Mouse (Mus musculus) heart, adult 2 months (tissue): ENCODE data around the gene Fahd1. TPM values are rescaled to one million over a fixed set of nuclear protein-coding genes. Genes with fewer than 3 reads are reported as not detected.

ENCODE experiments used
- DNase-seq, 2 experiments: peaks; one replicate each; pipeline ENCODE4 v3.0.0; 2021
- H3K27ac ChIP-seq: fragments of 200-600 bp; 2 replicates; pipeline ENCODE4 v1.8.1; 2022
- H3K27me3 ChIP-seq: fragments of 200-500 bp; 2 replicates; pipeline ENCODE4 v1.6.1; 2012; ENCODE audit warnings: mild to moderate bottlenecking, low read length, inconsistent platforms, mixed read lengths; ENCODE audit not compliant: control insufficient read depth, insufficient read depth
- H3K36me3 ChIP-seq: fragments of 200-500 bp; 2 replicates; pipeline ENCODE4 v1.6.1; 2012; ENCODE audit warnings: low read length, inconsistent platforms; ENCODE audit not compliant: control insufficient read depth, insufficient read depth
- H3K4me1 ChIP-seq: fragments of 200-500 bp; 2 replicates; pipeline ENCODE4 v1.6.1; 2011; ENCODE audit warnings: low read length; ENCODE audit not compliant: control insufficient read depth, insufficient read depth
- H3K4me3 ChIP-seq: fragments of 200-600 bp; 2 replicates; pipeline ENCODE4 v1.8.1; 2022
- H3K79me2 ChIP-seq: fragments of 200-500 bp; replicated peaks from 2 replicates; pipeline ENCODE4 v1.6.1; 2012; ENCODE audit warnings: mild to moderate bottlenecking, inconsistent platforms, low read length, moderate library complexity, mixed read lengths; ENCODE audit not compliant: control insufficient read depth, insufficient read depth
- H3K9ac ChIP-seq: fragments of 200-500 bp; 2 replicates; pipeline ENCODE4 v1.6.1; 2012; ENCODE audit warnings: low read depth, mild to moderate bottlenecking, control low read depth, inconsistent platforms, low read length, mixed read lengths
- CTCF ChIP-seq: fragments of 200-600 bp; IDR thresholded peaks from 2 replicates; pipeline ENCODE4 v1.8.1; 2022; ENCODE audit warnings: antibody characterized with exemption, mild to moderate bottlenecking, moderate library complexity
- EP300 ChIP-seq: fragments of 200-500 bp; IDR thresholded peaks from 2 replicates; pipeline ENCODE4 v1.6.1; 2011; ENCODE audit warnings: low read depth, low read length, control low read depth; ENCODE audit not compliant: insufficient read depth
- POLR2A ChIP-seq: fragments of 200-500 bp; IDR thresholded peaks from 2 replicates; pipeline ENCODE4 v1.6.1; 2011; ENCODE audit warnings: mild to moderate bottlenecking, low read depth, low read length, control low read depth; ENCODE audit not compliant: insufficient read depth
- WGBS: fragments of 180-500 bp; shearing (Covaris S2); methylation state at CpG from one replicate; pipeline ENCODE4 v1.1.7; 2018; 5-methylcytosine and 5-hydroxymethylcytosine counted together
- intact Hi-C: fragments of 180-260 bp; cut with DNase I; formaldehyde crosslinking; loops from one replicate; pipeline ENCODE4 v1.15.1; 2025
- polyA plus RNA-seq: library from polyadenylated mRNA; depleted of rRNA; stranded (reverse); fragments of >200 nt; gene quantifications from 2 replicates; pipeline ENCODE4 v1.2.3, GENCODE M21; 2012
- total RNA-seq, 2 experiments: library from RNA; stranded (reverse); gene quantifications; 2 replicates each; pipeline ENCODE4 v1.2.3; 2021

Fahd1 gene
- total and polyA plus RNA-seq, 3 experiments, result 42.7 to 81.5 (median 80.3) TPM

DNA sequence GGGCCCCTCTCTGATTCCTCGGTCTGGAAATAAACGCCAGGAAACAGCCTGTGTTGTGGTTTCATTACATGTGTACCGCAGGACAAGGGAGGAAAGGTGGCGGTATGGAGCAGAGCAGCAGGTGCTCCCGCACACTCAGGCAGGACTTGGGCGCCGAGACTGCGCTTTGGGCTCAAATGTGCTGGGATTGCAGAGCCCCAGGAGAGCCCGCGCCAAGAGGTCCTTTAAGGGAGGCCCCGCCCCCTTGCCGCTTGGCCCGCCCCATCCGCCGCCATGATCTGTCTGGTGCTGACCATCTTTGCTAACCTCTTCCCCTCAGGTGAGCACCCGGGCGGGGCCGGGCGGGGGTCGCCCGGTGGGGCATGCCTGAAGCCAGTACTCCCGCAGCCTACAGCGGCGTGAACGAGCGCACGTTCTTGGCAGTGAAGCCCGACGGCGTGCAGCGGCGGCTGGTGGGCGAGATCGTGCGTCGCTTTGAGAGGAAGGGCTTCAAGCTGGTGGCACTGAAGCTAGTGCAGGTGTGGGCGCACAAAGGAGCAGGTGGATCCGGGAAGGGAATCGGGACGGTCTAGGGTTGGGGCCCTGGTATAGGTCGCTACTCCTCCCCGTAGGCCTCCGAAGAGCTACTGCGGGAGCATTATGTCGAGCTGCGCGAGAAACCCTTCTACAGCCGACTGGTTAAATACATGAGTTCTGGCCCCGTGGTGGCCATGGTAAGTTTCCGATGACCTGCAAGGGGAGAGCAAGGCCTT lies 46.3 kb upstream of the Fahd1 start, which contains the start of gene Nme3:
Gene Nme3, plus strand, starts transcription at position 260 of the 752 bp plus-strand sequence.
- intact Hi-C loops, result no loop called here
- TF ChIP-seq EP300, result no peak
- peak; percentile 17; the same call in 1 of the 2 replicates for TF ChIP-seq CTCF
- TF ChIP-seq POLR2A, result peak; percentile 47; the same call in 1 of the 2 replicates
- peak within 1 kb of the TSS; percentile 92 for H3K27ac ChIP-seq
- no peaks in the 10 kb centered on the region for H3K27me3 ChIP-seq
- H3K4me3 ChIP-seq, result peak within 1 kb of the TSS; percentile 93
- 1% methylated on average over 50 of the region's 50 CpGs for WGBS
- H3K4me1 ChIP-seq, result peaks cover 3% of the 10 kb centered on the region
- no peaks in the 10 kb centered on the region for H3K79me2 ChIP-seq
- DNase-seq, result peak; percentile 80 to 82
- H3K9ac ChIP-seq, result peak within 1 kb of the TSS; percentile 94
- H3K36me3 ChIP-seq, result no peaks in the 10 kb centered on the region

DNA sequence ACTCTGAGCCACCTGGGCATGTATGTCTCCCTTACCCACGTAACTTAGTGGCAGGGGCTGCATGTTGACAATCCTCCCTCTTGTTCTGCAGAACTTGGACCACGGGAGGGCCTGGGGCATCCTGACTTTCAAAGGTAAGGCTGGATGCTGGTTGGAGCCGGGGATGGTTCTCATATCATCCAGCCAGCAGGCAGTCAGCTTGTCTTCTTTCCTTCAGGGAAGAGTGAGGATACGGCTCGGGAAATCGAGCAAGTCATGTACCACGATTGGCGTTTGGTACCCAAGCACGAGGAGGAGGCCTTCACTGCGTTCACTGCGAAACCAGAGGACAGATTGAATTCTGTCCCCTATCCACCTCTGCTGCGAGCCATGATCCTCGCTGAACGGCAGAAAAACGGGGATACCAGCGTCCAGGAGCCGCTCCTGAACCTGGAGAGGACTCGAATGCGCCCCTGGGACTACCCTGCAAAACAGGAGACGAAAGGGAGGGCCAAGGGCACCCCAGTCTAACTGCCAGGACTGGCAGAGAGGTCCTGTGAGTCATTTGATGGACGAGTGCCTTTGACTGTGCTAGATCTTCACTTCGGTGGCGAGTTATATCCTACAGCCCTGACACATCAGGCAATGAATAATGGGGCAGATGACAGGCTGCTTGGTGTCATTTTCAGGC lies 45.5 kb upstream of the Fahd1 start:
- peaks cover 3% of the 10 kb centered on the region for H3K4me1 ChIP-seq
- H3K79me2 ChIP-seq, result no peaks in the 10 kb centered on the region
- H3K36me3 ChIP-seq, result no peaks in the 10 kb centered on the region
- peak overlapping the region; percentile 93 for H3K4me3 ChIP-seq
- DNase-seq, result no peak
- 8% methylated on average over 23 of the region's 23 CpGs for WGBS
- TF ChIP-seq POLR2A (no peak), EP300 (no peak), CTCF (no peak)
- H3K9ac ChIP-seq, result peak overlapping the region; percentile 94
- intact Hi-C loops, result no loop called here
- peak overlapping the region; percentile 92 for H3K27ac ChIP-seq
- H3K27me3 ChIP-seq, result no peaks in the 10 kb centered on the region

DNA sequence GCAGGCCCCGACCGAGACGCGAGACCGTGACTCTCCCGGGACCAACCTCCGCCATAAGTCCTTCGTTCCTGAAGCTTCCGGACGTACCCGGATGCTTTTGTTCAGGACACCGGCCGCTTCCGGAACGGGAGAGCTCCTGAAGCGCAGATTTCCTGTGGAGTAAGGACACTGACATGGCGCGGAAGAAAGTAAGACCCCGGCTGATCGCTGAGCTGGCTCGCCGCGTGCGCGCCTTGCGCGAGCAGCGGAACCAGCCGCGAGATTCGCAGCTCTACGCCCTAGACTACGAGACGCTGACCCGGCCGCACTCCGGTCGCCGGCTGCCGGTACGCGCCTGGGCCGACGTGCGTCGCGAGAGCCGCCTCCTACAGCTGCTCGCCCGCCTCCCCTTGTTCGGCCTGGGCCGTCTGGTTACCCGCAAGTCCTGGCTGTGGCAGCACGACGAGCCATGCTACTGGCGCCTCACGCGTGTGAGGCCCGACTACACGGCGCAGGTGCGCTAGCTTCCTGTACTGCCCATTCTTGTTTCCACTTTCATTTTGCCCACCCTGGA lies 44.9 kb upstream of the Fahd1 start, which contains the start of the genes Eme2 and Mrps34:
Gene Eme2, minus strand, starts transcription at position 93 of the 553 bp plus-strand sequence.
Gene Mrps34, plus strand, starts transcription at position 122 of the 553 bp plus-strand sequence.
- under 1% methylated on average over 62 of the region's 62 CpGs for WGBS
- Histone ChIP-seq H3K27me3 (no peaks in the 10 kb centered on the region), H3K79me2 (no peaks in the 10 kb centered on the region), H3K36me3 (no peaks in the 10 kb centered on the region), H3K9ac (peak within 1 kb of the TSS; percentile 94), H3K4me3 (peak within 1 kb of the TSS; percentile 93), H3K27ac (peak within 1 kb of the TSS; percentile 92), H3K4me1 (peaks cover 3% of the 10 kb centered on the region)
- DNase-seq, result peak; percentile 86 to 88
- peak; percentile 72; the same call in 1 of the 2 replicates for TF ChIP-seq EP300
- peak; percentile 82 for TF ChIP-seq POLR2A
- TF ChIP-seq CTCF, result no peak
- intact Hi-C loops, result no loop called here

DNA sequence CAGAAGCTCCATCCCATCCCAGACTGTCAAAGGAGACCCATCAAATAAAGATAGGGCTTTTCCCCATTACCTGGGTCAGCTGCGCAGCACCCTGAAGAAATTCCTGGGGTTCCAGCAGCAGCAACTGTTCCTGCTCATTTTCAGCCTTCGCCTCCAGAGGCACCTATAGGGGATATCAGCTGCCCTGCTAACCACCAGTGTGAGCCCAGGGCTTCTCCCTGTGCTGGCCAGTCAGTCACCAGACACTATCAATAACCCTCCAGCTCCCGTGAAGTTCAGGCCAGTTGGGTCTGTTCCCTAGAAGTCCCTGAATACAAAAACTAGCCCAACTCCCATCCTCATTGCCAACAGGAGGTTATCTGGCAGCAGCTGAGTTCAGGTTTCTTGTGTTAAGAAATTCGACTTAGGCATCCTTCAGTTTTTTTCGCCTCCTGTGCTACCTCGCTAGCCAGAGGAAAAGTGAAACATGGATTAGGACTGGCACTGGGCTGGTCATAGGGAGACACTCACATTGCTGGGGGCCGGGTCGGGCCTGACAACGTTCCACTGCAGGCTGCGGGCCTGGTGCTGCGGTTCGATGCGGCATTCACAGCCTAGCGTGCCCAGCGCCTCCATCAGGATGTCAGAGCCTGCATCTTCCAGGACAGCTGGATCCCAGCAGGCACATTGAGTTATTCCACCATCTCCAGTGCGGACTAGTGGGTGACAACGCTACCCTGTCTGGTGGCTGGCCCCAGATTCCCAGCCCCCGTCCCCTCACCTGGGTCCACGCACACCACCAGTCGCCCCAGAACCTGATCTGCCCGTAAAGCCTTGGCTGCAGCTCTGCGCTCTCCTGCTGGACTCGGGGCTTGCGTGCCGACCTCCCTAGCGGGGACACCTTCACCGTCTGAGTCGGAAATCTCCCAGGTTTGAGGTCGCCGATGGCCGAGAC lies 44.2 kb upstream of the Fahd1 start:
- intact Hi-C loops, result no loop called here
- no peaks in the 10 kb centered on the region for H3K27me3 ChIP-seq
- H3K4me3 ChIP-seq, result peak overlapping the region; percentile 93
- H3K27ac ChIP-seq, result peak overlapping the region; percentile 92
- peaks cover 3% of the 10 kb centered on the region for H3K4me1 ChIP-seq
- peak overlapping the region; percentile 94 for H3K9ac ChIP-seq
- 10% methylated on average over 31 of the region's 31 CpGs for WGBS
- no peaks in the 10 kb centered on the region for H3K36me3 ChIP-seq
- TF ChIP-seq EP300 (no peak), CTCF (no peak), POLR2A (no peak)
- DNase-seq, result no peak
- no peaks in the 10 kb centered on the region for H3K79me2 ChIP-seq

DNA sequence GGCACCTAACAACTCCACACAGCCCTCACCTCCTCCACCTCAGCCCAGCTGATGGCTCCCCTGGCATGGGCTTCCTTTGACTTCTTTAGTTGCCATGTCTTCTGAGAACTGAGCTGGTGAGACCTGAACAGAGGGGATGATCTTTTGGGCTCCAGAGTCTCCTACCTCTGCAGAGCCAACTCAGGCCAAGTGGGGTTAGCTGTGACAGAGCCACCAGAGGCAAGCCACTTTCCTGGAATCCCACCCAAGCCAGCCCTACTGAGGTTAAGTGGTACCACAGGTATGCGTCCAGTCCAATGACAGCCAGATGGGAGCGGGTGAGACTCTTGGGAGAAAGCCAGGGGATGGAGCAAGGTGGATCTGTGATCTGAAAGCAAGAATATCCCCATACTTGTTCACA lies 43.1 kb upstream of the Fahd1 start:
- Histone ChIP-seq H3K27me3 (no peaks in the 10 kb centered on the region), H3K4me3 (no peak overlapping the region), H3K36me3 (no peaks in the 10 kb centered on the region), H3K27ac (no peak overlapping the region), H3K9ac (no peak overlapping the region), H3K79me2 (no peaks in the 10 kb centered on the region), H3K4me1 (peaks cover 4% of the 10 kb centered on the region; the same call in 1 of the 2 replicates)
- intact Hi-C loops, result no loop called here
- TF ChIP-seq CTCF, result no peak
- TF ChIP-seq POLR2A, result no peak
- no peak for TF ChIP-seq EP300
- WGBS, result 94% methylated on average over 2 of the region's 2 CpGs
- no peak for DNase-seq
